Mouse (Mus musculus) midbrain, embryonic 15.5 days (tissue): ENCODE results near the gene Efhc1. TPM values are rescaled to one million over a fixed set of nuclear protein-coding genes. Genes with fewer than 3 reads are reported as not detected.

Source experiments
- ATAC-seq: fragments of 200-750 bp; cut with Nextera tagmentation; replicated peaks from 2 replicates; pipeline ENCODE4 v1.8.0; 2017; ENCODE audit warnings: moderate TSS enrichment
- H3K27ac ChIP-seq: fragments of 300-500 bp; sonication (generic); 2 replicates; pipeline ENCODE4 v1.5.1; 2015; ENCODE audit warnings: mild to moderate bottlenecking, inconsistent platforms
- H3K27me3 ChIP-seq: fragments of 300-500 bp; sonication (generic); replicated peaks from 2 replicates; pipeline ENCODE4 v1.6.1; 2015; ENCODE audit warnings: inconsistent platforms
- H3K36me3 ChIP-seq: fragments of 300-500 bp; sonication (generic); replicated peaks from 2 replicates; pipeline ENCODE4 v1.6.1; 2015; ENCODE audit warnings: inconsistent platforms
- H3K4me1 ChIP-seq: fragments of 300-500 bp; sonication (generic); 2 replicates; pipeline ENCODE4 v1.6.1; 2015; ENCODE audit warnings: inconsistent platforms
- H3K4me2 ChIP-seq: fragments of 300-500 bp; sonication (generic); 2 replicates; pipeline ENCODE4 v1.6.1; 2015; ENCODE audit warnings: inconsistent platforms, mild to moderate bottlenecking, moderate library complexity
- H3K4me3 ChIP-seq: fragments of 300-500 bp; sonication (generic); 2 replicates; pipeline ENCODE4 v1.5.1; 2015; ENCODE audit warnings: mild to moderate bottlenecking, inconsistent platforms
- H3K9ac ChIP-seq: fragments of 300-500 bp; sonication (generic); 2 replicates; pipeline ENCODE4 v1.6.1; 2015; ENCODE audit warnings: mild to moderate bottlenecking, inconsistent platforms
- H3K9me3 ChIP-seq: fragments of 300-500 bp; sonication (generic); 2 replicates; pipeline ENCODE4 v1.6.1; 2016; ENCODE audit warnings: inconsistent platforms
- WGBS: fragments of 180-500 bp; shearing (Covaris S2); methylation state at CpG from one replicate; pipeline ENCODE4 v1.1.7; 2015; ENCODE audit warnings: mixed read lengths; 5-methylcytosine and 5-hydroxymethylcytosine counted together
- polyA plus RNA-seq: library from polyadenylated mRNA; unstranded; fragments of >200 nt; fragmentation: Nextera tagmentation; extraction: Ambion mirVana; gene quantifications from 2 replicates; pipeline ENCODE4 v1.2.1, GENCODE M21; 2015

Gene Efhc1
- polyA plus RNA-seq, 1 experiment from 2014 or later = 1.8 TPM

DNA sequence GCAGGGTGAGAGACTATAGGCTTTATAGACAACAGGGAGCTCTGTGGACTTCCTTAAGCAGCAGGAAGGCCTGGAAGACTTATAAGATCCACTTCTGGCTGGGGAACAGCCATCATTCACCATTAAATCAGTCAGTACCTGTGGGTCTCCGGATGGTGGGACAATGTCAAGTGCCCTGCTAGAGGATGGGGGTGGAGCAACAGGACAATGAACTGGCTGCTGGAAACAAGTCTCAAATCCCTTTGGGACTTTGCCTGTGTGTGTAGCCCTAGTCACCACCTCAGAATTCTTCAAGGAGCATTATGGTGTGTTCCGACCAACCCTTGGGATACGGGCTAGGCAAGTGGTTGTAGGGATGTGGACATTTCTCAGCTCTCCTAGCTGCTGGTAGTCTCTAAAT, 71.7 kb downstream of the Efhc1 start:
- no peaks in the 10 kb centered on the region for H3K36me3 ChIP-seq
- no peak overlapping the region for H3K27ac ChIP-seq
- WGBS = 87% methylated on average over 3 of the region's 3 CpGs
- H3K4me2 ChIP-seq = no peak overlapping the region
- H3K9me3 ChIP-seq = no peaks in the 10 kb centered on the region
- H3K9ac ChIP-seq = no peak overlapping the region
- no peaks in the 10 kb centered on the region for H3K27me3 ChIP-seq
- no peak overlapping the region for H3K4me3 ChIP-seq
- H3K4me1 ChIP-seq = no peaks in the 10 kb centered on the region
- ATAC-seq = no peak

DNA sequence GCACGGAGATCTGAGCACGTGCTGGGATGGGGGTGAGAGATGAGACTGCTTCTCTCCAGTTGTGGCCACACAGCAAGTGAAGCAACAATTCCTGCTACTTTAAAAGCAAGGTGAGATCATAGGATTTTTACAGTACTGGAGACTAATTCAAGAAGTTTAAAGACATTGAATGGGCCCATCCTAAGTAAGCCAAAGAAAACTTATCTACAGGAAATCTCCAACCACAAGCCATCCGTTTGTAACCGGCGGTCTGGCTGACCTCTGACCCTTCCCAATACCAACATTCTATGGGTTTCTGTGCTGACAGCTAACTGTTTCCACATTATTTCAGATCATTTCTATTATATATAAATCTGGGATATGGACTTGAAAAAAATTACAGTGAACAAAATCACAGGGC, 73.8 kb downstream of the Efhc1 start:
- Histone ChIP-seq H3K4me1 (no peaks in the 10 kb centered on the region), H3K9ac (no peak overlapping the region), H3K27ac (no peak overlapping the region), H3K4me3 (no peak overlapping the region), H3K4me2 (no peak overlapping the region), H3K9me3 (no peaks in the 10 kb centered on the region), H3K27me3 (no peaks in the 10 kb centered on the region), H3K36me3 (no peaks in the 10 kb centered on the region)
- WGBS = 88% methylated on average over 5 of the region's 5 CpGs
- ATAC-seq = no peak

DNA sequence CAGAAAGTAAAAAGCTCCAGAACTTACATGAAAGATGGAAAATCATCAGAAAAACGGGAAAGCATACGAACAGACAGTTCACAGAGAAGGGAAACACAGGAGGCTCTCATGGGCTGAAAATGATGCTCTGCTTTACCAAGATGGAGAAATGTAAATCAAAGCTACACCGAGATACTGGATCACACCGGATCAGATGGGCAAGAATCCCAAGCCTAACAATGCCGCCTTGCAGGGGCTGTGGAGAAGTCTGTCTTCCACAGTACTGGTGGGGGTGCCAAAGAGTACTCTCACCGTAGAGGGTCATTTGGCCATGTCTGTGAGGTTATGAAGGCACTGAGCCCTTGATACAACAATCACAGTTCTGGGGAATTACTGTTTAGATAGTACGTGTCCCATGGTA, 75.1 kb downstream of the Efhc1 start:
- 76% methylated on average over 7 of the region's 7 CpGs for WGBS
- H3K36me3 ChIP-seq = no peaks in the 10 kb centered on the region
- no peak overlapping the region for H3K4me2 ChIP-seq
- no peaks in the 10 kb centered on the region for H3K4me1 ChIP-seq
- no peak overlapping the region for H3K4me3 ChIP-seq
- no peaks in the 10 kb centered on the region for H3K27me3 ChIP-seq
- no peak overlapping the region for H3K9ac ChIP-seq
- peak; percentile 50; the same call in 1 of the 2 replicates for ATAC-seq
- H3K9me3 ChIP-seq = no peaks in the 10 kb centered on the region
- H3K27ac ChIP-seq = no peak overlapping the region

DNA sequence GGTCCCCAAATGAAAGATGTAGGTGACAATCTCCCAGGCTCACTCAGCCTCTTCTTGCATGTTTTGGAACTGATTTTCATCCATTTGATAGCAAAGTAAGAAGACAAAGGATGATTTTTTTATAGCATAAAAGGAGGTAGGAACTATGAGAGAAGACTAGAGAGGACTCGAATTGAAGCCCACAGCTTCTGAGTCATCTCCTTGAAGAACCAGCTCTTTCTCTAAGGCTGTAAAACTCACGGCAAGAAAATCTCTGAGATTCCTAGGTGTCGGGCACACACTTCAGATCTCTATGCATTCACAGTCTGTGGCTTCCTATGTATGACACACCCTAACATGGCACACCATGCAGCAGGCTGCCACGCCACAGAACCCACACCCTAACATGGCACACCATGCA, 77.6 kb downstream of the Efhc1 start:
- H3K36me3 ChIP-seq = no peaks in the 10 kb centered on the region
- no peak overlapping the region for H3K27ac ChIP-seq
- 94% methylated on average over 4 of the region's 4 CpGs for whole genome bisulfite sequencing
- H3K4me2 ChIP-seq = no peak overlapping the region
- H3K9ac ChIP-seq = no peak overlapping the region
- no peaks in the 10 kb centered on the region for H3K4me1 ChIP-seq
- no peak overlapping the region for H3K4me3 ChIP-seq
- no peaks in the 10 kb centered on the region for H3K9me3 ChIP-seq
- ATAC-seq = no peak
- H3K27me3 ChIP-seq = no peaks in the 10 kb centered on the region

DNA sequence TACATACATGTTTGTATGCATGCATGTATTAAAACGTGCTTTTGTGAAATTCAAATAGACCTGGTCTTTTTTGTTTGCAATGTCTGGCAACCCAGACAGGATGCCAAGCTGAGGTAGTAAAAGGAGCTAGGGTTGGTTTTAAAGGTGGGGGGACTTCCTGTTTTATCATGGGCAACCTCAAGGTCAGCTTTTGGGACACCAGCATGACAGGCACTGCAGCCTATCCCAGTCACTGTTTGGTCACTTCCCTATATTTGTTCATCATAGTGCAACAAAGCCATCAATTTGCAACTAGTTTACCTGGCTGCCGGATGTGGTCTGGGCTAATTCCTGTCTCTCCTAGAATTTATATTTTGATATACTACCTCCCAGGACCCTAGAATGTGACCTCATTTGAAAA, 80.2 kb downstream of the Efhc1 start:
- Histone ChIP-seq H3K4me1 (no peaks in the 10 kb centered on the region), H3K27me3 (no peaks in the 10 kb centered on the region), H3K27ac (no peak overlapping the region), H3K4me2 (no peak overlapping the region), H3K9ac (no peak overlapping the region), H3K9me3 (no peaks in the 10 kb centered on the region), H3K4me3 (no peak overlapping the region), H3K36me3 (no peaks in the 10 kb centered on the region)
- ATAC-seq = no peak
- WGBS = 96% methylated on average over 2 of the region's 2 CpGs

DNA sequence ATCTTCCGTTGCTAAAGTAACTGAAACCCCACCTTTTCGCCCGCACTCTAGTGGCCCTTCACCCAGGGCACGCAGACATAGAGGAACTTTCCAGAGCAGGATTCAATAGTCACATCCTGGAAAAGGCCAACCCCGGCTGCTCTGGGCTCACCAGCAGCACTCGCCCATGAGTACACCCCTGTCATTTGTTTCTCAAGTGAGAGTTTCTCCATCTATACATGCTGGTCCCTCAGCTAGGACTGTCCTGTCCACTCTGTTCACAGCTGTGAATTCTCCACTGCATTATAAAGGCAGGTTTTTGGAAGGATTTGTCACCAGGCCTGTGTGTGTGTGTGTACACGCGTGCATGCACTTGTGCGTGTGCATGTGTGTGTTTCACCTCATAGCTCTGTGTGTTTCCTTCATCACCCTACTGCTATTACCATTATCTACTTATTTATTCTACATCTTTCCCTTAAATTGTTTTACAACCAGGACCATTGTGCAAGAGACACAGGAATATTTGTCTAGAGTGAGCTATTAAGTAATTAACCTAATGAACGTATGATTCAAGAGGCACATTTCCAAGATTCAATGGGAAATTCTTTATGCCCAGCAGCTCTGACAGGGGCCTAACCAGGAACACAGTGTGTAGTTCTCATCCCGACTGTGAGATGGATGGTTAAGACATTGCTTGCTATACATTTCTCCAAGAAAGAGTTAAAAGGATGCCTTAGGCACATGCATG, 81.8 kb downstream of the Efhc1 start:
- H3K27me3 ChIP-seq = no peaks in the 10 kb centered on the region
- no peaks in the 10 kb centered on the region for H3K36me3 ChIP-seq
- H3K4me1 ChIP-seq = no peaks in the 10 kb centered on the region
- H3K9me3 ChIP-seq = no peaks in the 10 kb centered on the region
- H3K4me2 ChIP-seq = no peak overlapping the region
- no peak for ATAC-seq
- H3K27ac ChIP-seq = no peak overlapping the region
- no peak overlapping the region for H3K4me3 ChIP-seq
- no peak overlapping the region for H3K9ac ChIP-seq
- 94% methylated on average over 11 of the region's 11 CpGs for WGBS

DNA sequence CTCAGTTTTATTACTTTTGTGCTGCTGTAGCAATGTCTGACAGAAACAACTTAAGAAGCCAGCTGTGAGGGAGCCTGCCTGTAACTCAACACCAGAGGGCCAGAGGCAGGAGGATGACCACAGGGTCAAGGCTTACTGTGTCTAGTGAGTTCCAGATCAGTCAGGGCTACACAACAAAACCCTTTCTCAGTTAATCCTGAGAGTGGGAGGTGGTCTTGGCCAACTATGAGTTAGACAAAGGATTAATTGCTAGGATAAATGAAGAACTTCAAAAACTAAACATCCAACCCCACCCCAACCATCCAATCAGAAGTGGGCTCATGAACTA, 82.3 kb downstream of the Efhc1 start:
- Histone ChIP-seq H3K27ac (no peak overlapping the region), H3K4me1 (no peaks in the 10 kb centered on the region), H3K9ac (no peak overlapping the region), H3K9me3 (no peaks in the 10 kb centered on the region), H3K27me3 (no peaks in the 10 kb centered on the region), H3K36me3 (no peaks in the 10 kb centered on the region), H3K4me3 (no peak overlapping the region), H3K4me2 (no peak overlapping the region)
- no peak for ATAC-seq

DNA sequence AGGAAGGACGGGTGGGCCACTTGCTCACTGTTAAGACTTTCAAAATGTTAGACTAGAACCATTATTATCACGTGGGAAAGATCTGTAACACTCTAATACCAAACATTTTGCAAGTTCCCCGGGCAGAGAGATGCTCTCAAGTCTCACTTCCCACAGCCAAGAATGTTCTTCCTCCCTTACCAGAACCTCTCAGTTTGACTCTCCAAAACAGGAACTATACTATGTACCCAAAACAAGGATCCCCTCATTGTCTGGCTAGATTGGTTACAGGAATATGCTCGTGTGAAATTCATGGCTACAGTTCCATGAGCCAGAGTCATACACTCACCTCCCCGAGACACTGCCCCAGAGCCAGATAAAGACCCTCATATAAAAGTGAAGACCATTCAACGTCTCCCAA, 84.5 kb downstream of the Efhc1 start:
- H3K9ac ChIP-seq = no peak overlapping the region
- H3K27ac ChIP-seq = no peak overlapping the region
- H3K9me3 ChIP-seq = no peaks in the 10 kb centered on the region
- no peaks in the 10 kb centered on the region for H3K4me1 ChIP-seq
- ATAC-seq = no peak
- no peak overlapping the region for H3K4me3 ChIP-seq
- no peak overlapping the region for H3K4me2 ChIP-seq
- H3K27me3 ChIP-seq = no peaks in the 10 kb centered on the region
- no peaks in the 10 kb centered on the region for H3K36me3 ChIP-seq
- WGBS = 85% methylated on average over 6 of the region's 6 CpGs

DNA sequence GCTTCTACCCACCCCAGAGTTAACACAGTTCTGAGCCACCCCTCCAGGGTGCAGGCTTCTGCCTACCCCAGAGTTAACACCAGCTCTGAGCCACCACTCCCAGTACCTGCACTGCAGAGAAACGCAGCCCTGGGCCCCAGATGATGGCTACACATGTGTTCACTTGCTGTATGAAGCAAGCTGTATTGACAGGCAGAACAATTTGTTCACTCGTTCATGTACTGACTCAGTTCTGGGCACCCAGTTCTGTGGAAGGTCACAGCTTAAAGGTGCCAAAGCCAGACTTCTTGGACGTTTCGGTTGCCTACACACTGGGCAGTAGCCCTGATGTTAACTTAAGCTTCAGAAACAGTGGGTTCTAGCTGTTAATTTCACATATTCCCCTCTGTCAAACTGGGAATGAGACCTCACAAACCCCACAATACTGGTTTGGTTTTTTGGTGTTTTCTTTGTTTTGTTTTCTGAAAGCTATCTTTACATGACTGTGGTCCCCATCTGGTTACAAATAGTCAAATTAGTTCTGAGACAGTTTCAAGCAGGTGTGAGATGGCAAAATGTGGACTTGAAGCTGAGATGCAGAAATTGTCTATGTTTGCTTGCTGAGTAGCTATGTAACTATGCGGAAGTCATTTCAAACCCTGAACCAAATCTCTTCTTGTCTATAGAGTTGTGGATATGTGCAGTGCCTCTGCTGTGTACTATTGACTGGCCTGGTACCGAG, 86.6 kb downstream of the Efhc1 start:
- no peaks in the 10 kb centered on the region for H3K4me1 ChIP-seq
- H3K9ac ChIP-seq = no peak overlapping the region
- no peak overlapping the region for H3K4me3 ChIP-seq
- H3K9me3 ChIP-seq = no peaks in the 10 kb centered on the region
- 85% methylated on average over 6 of the region's 6 CpGs for WGBS
- no peak overlapping the region for H3K4me2 ChIP-seq
- no peaks in the 10 kb centered on the region for H3K27me3 ChIP-seq
- H3K36me3 ChIP-seq = no peaks in the 10 kb centered on the region
- H3K27ac ChIP-seq = no peak overlapping the region
- ATAC-seq = no peak

DNA sequence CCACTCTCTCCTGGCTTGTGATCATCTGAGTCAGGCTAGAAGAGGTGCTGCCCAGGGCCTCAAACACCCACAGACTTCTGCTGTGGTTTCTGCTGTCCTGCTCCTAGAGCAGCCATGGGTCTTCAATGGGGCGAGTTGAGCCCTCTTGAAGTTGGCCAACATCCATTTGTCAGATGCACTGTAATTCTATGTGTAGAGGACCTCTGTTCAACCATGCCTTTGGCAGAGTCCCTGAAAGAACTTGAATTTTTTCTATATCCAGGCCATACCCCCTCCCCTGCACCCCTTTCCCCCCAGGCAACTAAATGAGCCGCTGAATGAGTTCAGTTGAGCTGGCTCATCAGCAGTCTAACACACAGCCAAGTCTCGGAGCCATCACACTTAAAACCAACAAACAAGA, 88.1 kb downstream of the Efhc1 start:
- H3K9me3 ChIP-seq = no peaks in the 10 kb centered on the region
- no peaks in the 10 kb centered on the region for H3K27me3 ChIP-seq
- H3K4me2 ChIP-seq = no peak overlapping the region
- H3K27ac ChIP-seq = no peak overlapping the region
- no peaks in the 10 kb centered on the region for H3K36me3 ChIP-seq
- no peaks in the 10 kb centered on the region for H3K4me1 ChIP-seq
- no peak overlapping the region for H3K4me3 ChIP-seq
- no peak overlapping the region for H3K9ac ChIP-seq
- ATAC-seq = no peak
- WGBS = 84% methylated on average over 3 of the region's 3 CpGs

DNA sequence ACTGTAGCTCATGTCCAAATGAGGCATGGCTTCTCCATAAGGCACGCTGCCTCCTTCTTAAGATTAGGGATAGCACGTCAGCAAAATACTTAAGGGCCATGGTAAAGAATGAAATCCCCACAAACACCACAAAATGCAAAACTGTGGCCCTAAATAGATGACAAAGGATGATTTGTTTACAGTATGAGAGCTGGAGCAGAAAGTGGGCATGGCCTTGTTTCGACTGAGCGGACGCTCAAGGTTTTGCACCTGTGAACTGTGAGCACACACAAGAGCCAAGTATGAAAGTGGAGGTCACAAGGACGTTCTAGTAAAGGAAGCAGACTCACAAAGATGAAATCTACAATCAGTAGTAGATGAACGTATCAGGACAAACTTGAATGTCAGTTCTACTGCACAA, 88.7 kb downstream of the Efhc1 start:
- H3K4me2 ChIP-seq = no peak overlapping the region
- H3K27ac ChIP-seq = no peak overlapping the region
- H3K9ac ChIP-seq = no peak overlapping the region
- H3K4me3 ChIP-seq = no peak overlapping the region
- ATAC-seq = no peak
- H3K9me3 ChIP-seq = no peaks in the 10 kb centered on the region
- H3K4me1 ChIP-seq = no peaks in the 10 kb centered on the region
- no peaks in the 10 kb centered on the region for H3K27me3 ChIP-seq
- WGBS = 95% methylated on average over 7 of the region's 7 CpGs
- H3K36me3 ChIP-seq = no peaks in the 10 kb centered on the region
